Mouse (Mus musculus): ENCODE data around the gene Dcbld1. TPM values are rescaled to one million over a fixed set of nuclear protein-coding genes. Genes with fewer than 3 reads are reported as not detected.

The Dcbld1 gene
- total RNA-seq (2021): 1 to 10 TPM; 4.2 to 4.9 TPM
- 2.7 and 3.3 TPM in 2 replicates for polyA plus RNA-seq (2012; rRNA removed)
- long read RNA-seq, transcript Dcbld1-201 (11 exons, 3,024 nt): major isoform, 8 of 10 reads
- long read RNA-seq, partial matches to known transcripts: 0 of 10 reads
- long read RNA-seq, other reads (novel, unspliced or antisense): 2 of 10 reads

- no peak for TF ChIP-seq POLR2A (IDR thresholded peaks at IDR 0.05; ENCODE audit: insufficient read depth, low read depth, low read length)
- peak; percentile 30 for TF ChIP-seq CTCF (IDR thresholded peaks at IDR 0.05)
- Histone ChIP-seq H3K4me3 (peak within 1 kb of the TSS; percentile 70), H3K27ac (peak within 1 kb of the TSS; percentile 88), H3K36me3 (ENCODE audit: control insufficient read depth, insufficient read depth, low read length) (no peaks in the 10 kb centered on the region; the same call in 1 of the 2 replicates), H3K9ac (ENCODE audit: low read depth, low read length) (peak within 1 kb of the TSS; percentile 85), H3K27me3 (ENCODE audit: control insufficient read depth, insufficient read depth, low read length) (no peaks in the 10 kb centered on the region), H3K79me2 (replicated peaks; ENCODE audit: control insufficient read depth, insufficient read depth, low read length) (no peaks in the 10 kb centered on the region; the same call in 1 of the 2 replicates), H3K4me1 (ENCODE audit: control insufficient read depth, insufficient read depth, low read length) (peaks cover 4% of the 10 kb centered on the region)
- peak; percentile 74 to 75 for DNase-seq
- intact Hi-C loops (cut with DNase I): loop anchor here (2.0 kb wide), 2 partner anchors 61 to 151 kb away; no protein-coding TSS in a partner anchor
- WGBS: under 1% methylated on average over 44 of the region's 60 CpGs
These were observed at the start of gene Dcbld1 for GRCm38 (mm10) chr10:52233301-52233968. Gene Dcbld1 (plus strand): TSS chr10:52233619.

GRCm38 (mm10) chr10:52185900-52186299, 47.5 kb upstream of the Dcbld1 start:
- H3K4me3 ChIP-seq: no peak overlapping the region
- 68% methylated on average over 4 of the region's 4 CpGs for WGBS
- H3K27me3 ChIP-seq (ENCODE audit: control insufficient read depth, insufficient read depth, low read length): no peaks in the 10 kb centered on the region
- no peak for DNase-seq
- H3K36me3 ChIP-seq (ENCODE audit: control insufficient read depth, insufficient read depth, low read length): no peaks in the 10 kb centered on the region
- H3K27ac ChIP-seq: no peak overlapping the region
- TF ChIP-seq POLR2A (IDR thresholded peaks at IDR 0.05; ENCODE audit: insufficient read depth, low read depth, low read length) (no peak), EP300 (IDR thresholded peaks at IDR 0.05; ENCODE audit: insufficient read depth, low read depth, low read length) (no peak)
- no peaks in the 10 kb centered on the region for H3K4me1 ChIP-seq (ENCODE audit: control insufficient read depth, insufficient read depth, low read length)
- intact Hi-C loops (cut with DNase I): no loop called here
- H3K79me2 ChIP-seq (replicated peaks; ENCODE audit: control insufficient read depth, insufficient read depth, low read length): no peaks in the 10 kb centered on the region
- no peak overlapping the region for H3K9ac ChIP-seq (ENCODE audit: low read depth, low read length)

- intact Hi-C loops (cut with DNase I): no loop called here
- H3K36me3 ChIP-seq (ENCODE audit: control insufficient read depth, insufficient read depth, low read length): no peaks in the 10 kb centered on the region
- no peaks in the 10 kb centered on the region for H3K27me3 ChIP-seq (ENCODE audit: control insufficient read depth, insufficient read depth, low read length)
- TF ChIP-seq POLR2A (IDR thresholded peaks at IDR 0.05; ENCODE audit: insufficient read depth, low read depth, low read length): no peak
- TF ChIP-seq EP300 (IDR thresholded peaks at IDR 0.05; ENCODE audit: insufficient read depth, low read depth, low read length): no peak
- no peak for TF ChIP-seq CTCF (IDR thresholded peaks at IDR 0.05)
- no peaks in the 10 kb centered on the region for H3K4me1 ChIP-seq (ENCODE audit: control insufficient read depth, insufficient read depth, low read length)
- DNase-seq: no peak
- 62% methylated on average over 7 of the region's 7 CpGs for WGBS
- no peak within 1 kb of the TSS for H3K4me3 ChIP-seq
- no peaks in the 10 kb centered on the region for H3K79me2 ChIP-seq (replicated peaks; ENCODE audit: control insufficient read depth, insufficient read depth, low read length)
- H3K9ac ChIP-seq (ENCODE audit: low read depth, low read length): no peak within 1 kb of the TSS
- no peak within 1 kb of the TSS for H3K27ac ChIP-seq
These were observed 38.2 kb upstream of the Dcbld1 start, which contains the start of gene Ros1 for GRCm38 (mm10) chr10:52194957-52195852. Gene Ros1 (minus strand): TSS chr10:52195244.

- H3K27ac ChIP-seq: no peak overlapping the region
- intact Hi-C loops (cut with DNase I): no loop called here
- H3K9ac ChIP-seq (ENCODE audit: low read depth, low read length): no peak overlapping the region
- H3K27me3 ChIP-seq (ENCODE audit: control insufficient read depth, insufficient read depth, low read length): no peaks in the 10 kb centered on the region
- no peaks in the 10 kb centered on the region for H3K79me2 ChIP-seq (replicated peaks; ENCODE audit: control insufficient read depth, insufficient read depth, low read length)
- H3K4me3 ChIP-seq: no peak overlapping the region
- H3K36me3 ChIP-seq (ENCODE audit: control insufficient read depth, insufficient read depth, low read length): no peaks in the 10 kb centered on the region
- 55% methylated on average over 2 of the region's 2 CpGs for WGBS
- no peaks in the 10 kb centered on the region for H3K4me1 ChIP-seq (ENCODE audit: control insufficient read depth, insufficient read depth, low read length)
- DNase-seq: no peak
- no peak for TF ChIP-seq CTCF (IDR thresholded peaks at IDR 0.05)
- TF ChIP-seq EP300 (IDR thresholded peaks at IDR 0.05; ENCODE audit: insufficient read depth, low read depth, low read length): no peak
These were observed 29.4 kb upstream of the Dcbld1 start for GRCm38 (mm10) chr10:52204006-52204405.

- H3K4me3 ChIP-seq: no peak overlapping the region
- intact Hi-C loops (cut with DNase I): loop anchor here (5.0 kb wide), 1 partner anchor 172 kb away; the partner anchor contains the start of gene Nepn
- no peak overlapping the region for H3K9ac ChIP-seq (ENCODE audit: low read depth, low read length)
- no peaks in the 10 kb centered on the region for H3K27me3 ChIP-seq (ENCODE audit: control insufficient read depth, insufficient read depth, low read length)
- 25% methylated on average over 2 of the region's 2 CpGs for WGBS
- peaks cover 1% of the 10 kb centered on the region; the same call in 1 of the 2 replicates for H3K4me1 ChIP-seq (ENCODE audit: control insufficient read depth, insufficient read depth, low read length)
- no peaks in the 10 kb centered on the region for H3K79me2 ChIP-seq (replicated peaks; ENCODE audit: control insufficient read depth, insufficient read depth, low read length)
- TF ChIP-seq CTCF (IDR thresholded peaks at IDR 0.05): no peak
- no peak for TF ChIP-seq POLR2A (IDR thresholded peaks at IDR 0.05; ENCODE audit: insufficient read depth, low read depth, low read length)
- TF ChIP-seq EP300 (IDR thresholded peaks at IDR 0.05; ENCODE audit: insufficient read depth, low read depth, low read length): no peak
- H3K36me3 ChIP-seq (ENCODE audit: control insufficient read depth, insufficient read depth, low read length): no peaks in the 10 kb centered on the region
- H3K27ac ChIP-seq: no peak overlapping the region
- DNase-seq: no peak
These were observed 18.1 kb upstream of the Dcbld1 start for GRCm38 (mm10) chr10:52215267-52215818.

All from heart, adult 2 months (tissue).